In the genomic region with DNA sequence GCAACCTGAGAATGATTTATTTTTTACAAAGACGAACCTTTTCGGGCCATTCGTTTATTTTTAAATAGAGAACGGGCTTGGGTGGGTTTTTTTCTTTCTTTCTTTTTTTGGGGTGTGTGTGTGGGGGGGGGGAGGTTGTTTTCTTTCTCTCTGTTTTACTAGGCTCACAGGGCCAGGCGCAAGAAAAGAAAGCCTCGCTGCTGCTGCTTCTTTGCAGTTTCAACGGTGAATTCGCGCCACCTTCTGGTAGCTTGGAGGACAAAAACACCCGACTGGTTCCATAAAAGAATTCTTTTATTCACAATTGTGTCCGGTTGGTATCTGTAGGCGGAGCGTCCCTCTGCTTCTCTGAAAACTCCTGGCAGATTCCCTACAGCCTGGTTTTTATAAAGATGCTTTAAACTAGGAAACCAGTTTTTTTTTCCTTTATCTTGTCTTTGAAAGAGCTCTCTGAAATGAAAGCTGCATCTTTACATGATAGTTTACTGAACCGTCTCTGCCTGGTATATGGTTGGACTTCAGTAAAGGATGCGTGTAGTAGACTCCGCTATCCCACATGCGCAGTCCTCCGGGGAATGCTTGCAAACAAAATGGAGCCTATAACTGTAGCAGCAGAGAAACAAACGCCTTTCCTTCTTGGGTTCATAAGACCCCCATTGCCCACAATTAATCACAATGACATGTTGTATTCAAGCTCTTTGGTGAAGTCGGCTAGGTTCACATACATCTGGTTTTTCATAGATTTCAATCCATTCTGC, we compare ENCODE assay signal across 9 mouse cellular contexts.
DNase-seq lines count a peak whose midpoint lies in the region; ATAC-seq and TF ChIP-seq lines count a peak whose summit lies in the region.
"Had no signal": no experiment of that assay in that cellular context is flagged by ENCODE, and none has a peak within 500 bp of the region (broad histone marks: within the 10 kb centered on the region; RNA-seq: fewer than 3 reads in every experiment).

No protein-coding gene starts in this region.

- peak; percentile 58 for DNase-seq in ES-E14 (ENCODE audit: low read depth, low spot score)
- DNase-seq in c-Kit-positive CD71-positive TER-119-positive erythroid progenitor cells, embryonic 14.5 days (ENCODE audit: low spot score), result peak; percentile 21
- DNase-seq in hindbrain, embryonic 10.5 days (ENCODE audit: low spot score), result peak; percentile 85
- DNase-seq in layer of hippocampus, adult 8-10 months (ENCODE audit: low spot score in 2 of 2), result peak; percentile 75 to 90
- peak; percentile 79 for DNase-seq in lung, postnatal 0 days (ENCODE audit: low spot score)
- peak; percentile 89 for DNase-seq in retina, postnatal 1 day
- peak; percentile 41 for DNase-seq in yolk sac, embryonic 10.5 days (ENCODE audit: low spot score)

- H3K27me3 ChIP-seq in forebrain, embryonic 13.5 days, result peaks cover 83% of the 10 kb centered on the region
- peaks cover 68% of the 10 kb centered on the region for H3K27me3 ChIP-seq in hindbrain, embryonic 10.5 days (ENCODE audit: insufficient read depth, poor library complexity, severe bottlenecking)
- H3K27me3 ChIP-seq in lung, postnatal 0 days (replicated peaks; ENCODE audit: insufficient read depth, low read length), result peaks cover 26% of the 10 kb centered on the region

- ATAC-seq in forebrain, embryonic 13.5 days, result peak; percentile 74
- no peak for ATAC-seq in lung, postnatal 0 days

- peak; percentile 72 for TF ChIP-seq CTCF in lung, postnatal 0 days (IDR thresholded peaks at IDR 0.05)

- TF ChIP-seq EP300 in lung, postnatal 0 days (IDR thresholded peaks at IDR 0.05), result no peak

- no peak overlapping the region for H3K4me2 ChIP-seq in forebrain, embryonic 13.5 days
- no peak overlapping the region for H3K4me2 ChIP-seq in lung, postnatal 0 days (replicated peaks; ENCODE audit: low read depth, low read length)

- H3K9ac ChIP-seq in ES-E14 (ENCODE audit: insufficient read depth, low read depth, low read length, poor library complexity, severe bottlenecking), result no peak overlapping the region
- H3K9ac ChIP-seq in forebrain, embryonic 13.5 days, result no peak overlapping the region
- no peak overlapping the region for H3K9ac ChIP-seq in lung, postnatal 0 days (replicated peaks; ENCODE audit: low read depth)

- in situ Hi-C loops in ES-E14 (cut with MboI; ENCODE audit: low sequenced_read_pairs in 2 of 2, unreplicated experiment in 2 of 2), result loop anchor here in 1 of 2 experiments (25.0 kb wide), 1 partner anchor 593 kb away; no protein-coding TSS in a partner anchor

- H3K9me3 ChIP-seq in ES-E14 (ENCODE audit: control insufficient read depth, insufficient read depth, low read depth, low read length), result no peaks in the 10 kb centered on the region
- H3K9me3 ChIP-seq in forebrain, embryonic 13.5 days (replicated peaks), result no peaks in the 10 kb centered on the region
- no peaks in the 10 kb centered on the region for H3K9me3 ChIP-seq in hindbrain, embryonic 10.5 days
- no peaks in the 10 kb centered on the region; the same call in 1 of the 2 replicates for H3K9me3 ChIP-seq in lung, postnatal 0 days (ENCODE audit: low read length)

- no peaks in the 10 kb centered on the region for H3K36me3 ChIP-seq in ES-E14 (ENCODE audit: control insufficient read depth, insufficient read depth, low read length, poor library complexity, severe bottlenecking)
- H3K36me3 ChIP-seq in forebrain, embryonic 13.5 days (ENCODE audit: poor library complexity, severe bottlenecking), result no peaks in the 10 kb centered on the region
- H3K36me3 ChIP-seq in hindbrain, embryonic 10.5 days, result no peaks in the 10 kb centered on the region
- no peaks in the 10 kb centered on the region for H3K36me3 ChIP-seq in lung, postnatal 0 days (ENCODE audit: insufficient read depth, low read length)

- no peak overlapping the region for H3K4me3 ChIP-seq in ES-E14 (ENCODE audit: insufficient read depth in 1 of 2, low read depth in 1 of 2, low read length in 2 of 2, poor library complexity in 1 of 2, severe bottlenecking in 1 of 2)
- no peak overlapping the region for H3K4me3 ChIP-seq in forebrain, embryonic 13.5 days
- peak overlapping the region; percentile 18; the same call in 1 of the 2 replicates for H3K4me3 ChIP-seq in hindbrain, embryonic 10.5 days
- H3K4me3 ChIP-seq in lung, postnatal 0 days (ENCODE audit: low read depth, low read length), result no peak overlapping the region
- H3K4me3 ChIP-seq: erythroblast, embryonic 14.5 days had no signal

- no peaks in the 10 kb centered on the region for H3K4me1 ChIP-seq in ES-E14 (ENCODE audit: control insufficient read depth in 2 of 2, insufficient read depth in 2 of 2, low read length in 2 of 2, poor library complexity in 1 of 2)
- peaks cover 11% of the 10 kb centered on the region for H3K4me1 ChIP-seq in forebrain, embryonic 13.5 days
- H3K4me1 ChIP-seq in hindbrain, embryonic 10.5 days (replicated peaks), result peaks cover 25% of the 10 kb centered on the region
- no peaks in the 10 kb centered on the region for H3K4me1 ChIP-seq in lung, postnatal 0 days (ENCODE audit: insufficient read depth, low read depth, low read length)

- 21% methylated on average over 20 of the region's 20 CpGs for WGBS in forebrain, embryonic 13.5 days
- 20% methylated on average over 20 of the region's 20 CpGs for WGBS in hindbrain, embryonic 10.5 days
- 18% methylated on average over 20 of the region's 20 CpGs for WGBS in lung, postnatal 0 days

- H3K27ac ChIP-seq in ES-E14 (ENCODE audit: insufficient read depth, low read depth, low read length, poor library complexity, severe bottlenecking), result no peak overlapping the region
- H3K27ac ChIP-seq in forebrain, embryonic 13.5 days, result no peak overlapping the region
- peak overlapping the region; percentile 45 for H3K27ac ChIP-seq in hindbrain, embryonic 10.5 days
- H3K27ac ChIP-seq in lung, postnatal 0 days (ENCODE audit: low read length), result no peak overlapping the region

TF ChIP-seq in ES-E14, 5 proteins besides CTCF, POLR2A, EP300 and RAD21:
- TF ChIP-seq ZNF384 (IDR thresholded peaks at IDR 0.05; ENCODE audit: low read depth, low read length), result no peak
- peak; percentile 85; the same call in 1 of the 2 replicates for TF ChIP-seq ZC3H11A (IDR thresholded peaks at IDR 0.05; ENCODE audit: borderline replicate concordance, low read depth, low read length)

Comparison
In these comparisons a context has a peak if more than half of its experiments do, and no peak if none do; other contexts are left out.
1. DNase-seq: peak in every context shown above with its lines; median percentile 89 in retina, postnatal 1 day; 85 in hindbrain, embryonic 10.5 days; 82 in layer of hippocampus, adult 8-10 months; 79 in lung, postnatal 0 days; 58 in ES-E14; 41 in yolk sac, embryonic 10.5 days; 21 in c-Kit-positive CD71-positive TER-119-positive erythroid progenitor cells, embryonic 14.5 days.